Mouse (Mus musculus) naive thymus-derived CD4-positive, alpha-beta T cell, adult 5 months (primary cell): ENCODE data around the gene Scai. TPM values are rescaled to one million over a fixed set of nuclear protein-coding genes. Genes with fewer than 3 reads are reported as not detected.

Experiments used
- polyA plus RNA-seq: library from polyadenylated mRNA; unstranded; fragments of 100-300 nt; shearing (Covaris generic); gene quantifications from one replicate; pipeline ENCODE4 v1.2.1, GENCODE M21; 2017

The Scai gene
- 16.7 TPM for polyA plus RNA-seq

GRCm38 (mm10) chr2:39190561-39191056 lies at the start of gene Scai:
Gene Scai (minus strand): TSS chr2:39190734.

DNA sequence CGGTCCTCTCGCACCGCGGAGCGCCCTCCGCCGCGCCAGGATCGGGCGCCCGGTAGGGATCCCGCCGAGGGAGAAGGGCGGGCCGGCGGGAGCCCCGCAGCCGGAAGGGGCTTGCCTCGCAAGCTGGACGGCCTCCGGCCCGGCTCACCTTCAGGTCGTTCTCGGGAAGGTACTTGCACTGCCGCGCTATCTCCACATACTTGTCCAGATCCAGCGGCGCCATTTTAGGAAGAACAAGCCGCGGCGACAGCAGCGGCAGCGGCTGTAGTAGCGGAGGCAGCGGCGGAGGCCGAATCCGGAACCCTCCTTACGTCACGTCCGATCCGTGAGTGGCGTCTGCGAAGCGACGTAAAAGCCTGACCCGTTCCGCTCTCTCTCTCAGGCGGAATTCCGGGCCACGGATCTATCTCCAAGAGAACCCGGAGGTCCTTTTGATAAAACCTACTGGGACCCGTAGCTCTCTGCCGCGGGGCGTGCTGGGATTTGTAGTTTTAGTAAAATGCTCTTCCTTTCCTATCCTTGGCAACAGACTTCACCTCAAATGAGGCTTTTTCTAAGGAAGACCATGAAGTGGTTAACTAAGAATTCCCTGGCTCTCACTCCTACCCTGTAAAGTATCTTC lies 35.6 kb upstream of the Scai start, which contains the start of gene Ppp6c:
Gene Ppp6c (minus strand): TSS at position 433 of the 622 bp plus-strand sequence.

DNA sequence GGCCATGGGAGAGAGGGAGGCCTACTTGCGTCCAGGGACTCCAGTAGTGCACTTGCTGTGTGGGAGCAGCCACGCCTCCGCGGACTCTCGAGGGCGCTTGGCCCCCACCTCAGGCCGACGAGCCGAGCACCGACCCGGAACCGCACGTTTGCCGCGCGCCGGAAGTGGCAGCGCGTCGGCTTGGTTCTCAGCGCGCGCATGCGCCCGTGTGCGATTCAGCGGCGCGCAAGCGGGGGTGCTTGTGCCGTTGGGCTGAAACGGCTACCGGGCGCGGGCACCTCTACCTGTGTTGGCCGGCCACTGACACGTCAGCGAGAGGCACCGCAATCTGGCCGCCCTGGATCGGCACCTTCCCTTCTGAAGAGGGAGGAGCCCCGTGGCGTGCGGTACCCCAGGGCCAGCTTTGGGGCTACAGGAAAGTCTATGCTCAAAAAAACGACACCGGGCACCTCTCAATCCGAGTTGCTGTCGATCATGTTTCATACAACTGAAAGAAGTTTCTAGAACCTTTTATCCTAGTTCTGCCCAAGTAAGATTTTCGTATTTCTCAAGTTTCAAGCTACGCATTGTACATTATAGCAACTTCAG lies 125.0 kb downstream of the Scai start, which contains the start of gene Golga1:
Gene Golga1 (minus strand): TSS at position 142 of the 588 bp plus-strand sequence.

Other genes starting within 250 kb of the Scai start
- 1.3 TPM for gene Wdr38, start 193.3 kb downstream of the Scai start, polyA plus RNA-seq
- gene Arpc5l, start 185.4 kb downstream of the Scai start, polyA plus RNA-seq = 108 TPM
- gene Rpl35, start 185.1 kb downstream of the Scai start, polyA plus RNA-seq = 763 TPM
- gene Golga1, start 125.2 kb downstream of the Scai start, polyA plus RNA-seq = 23.9 TPM
- gene Ppp6c, start 35.7 kb upstream of the Scai start, polyA plus RNA-seq = 142 TPM